Mouse (Mus musculus): ENCODE data around the gene Gm17581. TPM values are rescaled to one million over a fixed set of nuclear protein-coding genes. Genes with fewer than 3 reads are reported as not detected.
"Not testable (repeated sequence)": the region's sequence is repeated elsewhere in the genome, so short reads cannot be mapped to it uniquely, and the experiment has no call there.

Gene Gm17581
- not detected in 2 replicates for polyA plus RNA-seq (2015; fragmentation: Nextera tagmentation; extraction: Ambion mirVana)

GRCm38 (mm10) chr2:155735766-155736165 lies at the start of gene Gm17581:
Gene Gm17581 (minus strand): TSS chr2:155735866.
- not testable (repeated sequence) for H3K36me3 ChIP-seq; H3K9me3 ChIP-seq (replicated peaks); H3K27ac ChIP-seq; H3K4me2 ChIP-seq; H3K4me3 ChIP-seq (replicated peaks); H3K9ac ChIP-seq; ATAC-seq (replicated peaks; ENCODE audit: low FRiP score); H3K4me1 ChIP-seq; H3K27me3 ChIP-seq
- WGBS = 86% methylated on average over 5 of the region's 5 CpGs

- no peak overlapping the region for H3K4me3 ChIP-seq (replicated peaks)
- no peak overlapping the region for H3K27ac ChIP-seq
- H3K9me3 ChIP-seq (replicated peaks) = no peaks in the 10 kb centered on the region
- H3K27me3 ChIP-seq = 0 out of 2 replicates have a peak, but pooled peaks cover 1% of the 10 kb centered on the region
- H3K36me3 ChIP-seq = no peaks in the 10 kb centered on the region
- ATAC-seq (replicated peaks; ENCODE audit: low FRiP score) = no peak
- no peak overlapping the region for H3K9ac ChIP-seq
- H3K4me2 ChIP-seq = no peak overlapping the region
- WGBS = 76% methylated on average over 6 of the region's 6 CpGs
- H3K4me1 ChIP-seq = no peaks in the 10 kb centered on the region
Measured at GRCm38 (mm10) chr2:155784534-155784933, 48.9 kb upstream of the Gm17581 start.

- no peak overlapping the region for H3K27ac ChIP-seq
- no peaks in the 10 kb centered on the region for H3K36me3 ChIP-seq
- no peak overlapping the region for H3K4me3 ChIP-seq (replicated peaks)
- H3K4me2 ChIP-seq = no peak overlapping the region
- peaks cover 38% of the 10 kb centered on the region for H3K27me3 ChIP-seq
- peaks cover 9% of the 10 kb centered on the region for H3K4me1 ChIP-seq
- no peaks in the 10 kb centered on the region for H3K9me3 ChIP-seq (replicated peaks)
- no peak for ATAC-seq (replicated peaks; ENCODE audit: low FRiP score)
- WGBS = 87% methylated on average over 3 of the region's 3 CpGs
- no peak overlapping the region for H3K9ac ChIP-seq
Measured at GRCm38 (mm10) chr2:155779506-155779905, 43.8 kb upstream of the Gm17581 start.

GRCm38 (mm10) chr2:155779066-155779465 lies 43.4 kb upstream of the Gm17581 start:
- WGBS = 45% methylated on average over 6 of the region's 7 CpGs
- no peak overlapping the region for H3K4me3 ChIP-seq (replicated peaks)
- H3K36me3 ChIP-seq = no peaks in the 10 kb centered on the region
- ATAC-seq (replicated peaks; ENCODE audit: low FRiP score) = no peak
- no peak overlapping the region for H3K9ac ChIP-seq
- no peaks in the 10 kb centered on the region for H3K9me3 ChIP-seq (replicated peaks)
- peaks cover 43% of the 10 kb centered on the region for H3K27me3 ChIP-seq
- no peak overlapping the region for H3K27ac ChIP-seq
- H3K4me1 ChIP-seq = peaks cover 9% of the 10 kb centered on the region
- no peak overlapping the region for H3K4me2 ChIP-seq

- Histone ChIP-seq H3K9ac (no peak overlapping the region), H3K36me3 (no peaks in the 10 kb centered on the region), H3K27ac (no peak overlapping the region), H3K9me3 (replicated peaks) (no peaks in the 10 kb centered on the region), H3K4me1 (peaks cover 9% of the 10 kb centered on the region), H3K4me2 (no peak overlapping the region), H3K27me3 (peaks cover 52% of the 10 kb centered on the region), H3K4me3 (replicated peaks) (no peak overlapping the region)
- WGBS = 74% methylated on average over 6 of the region's 6 CpGs
- ATAC-seq (replicated peaks; ENCODE audit: low FRiP score) = no peak
Measured at GRCm38 (mm10) chr2:155778004-155778403, 42.3 kb upstream of the Gm17581 start.

- Histone ChIP-seq H3K9me3 (replicated peaks) (no peaks in the 10 kb centered on the region), H3K36me3 (no peaks in the 10 kb centered on the region), H3K9ac (no peak overlapping the region), H3K27ac (no peak overlapping the region), H3K4me2 (no peak overlapping the region), H3K27me3 (peaks cover 56% of the 10 kb centered on the region), H3K4me3 (replicated peaks) (no peak overlapping the region), H3K4me1 (peaks cover 9% of the 10 kb centered on the region)
- WGBS = 84% methylated on average over 4 of the region's 4 CpGs
- no peak for ATAC-seq (replicated peaks; ENCODE audit: low FRiP score)
Measured at GRCm38 (mm10) chr2:155777688-155777985, 42.0 kb upstream of the Gm17581 start.

- ATAC-seq (replicated peaks; ENCODE audit: low FRiP score) = no peak
- Histone ChIP-seq H3K27ac (no peak overlapping the region), H3K9ac (no peak overlapping the region), H3K4me3 (replicated peaks) (no peak overlapping the region), H3K36me3 (no peaks in the 10 kb centered on the region), H3K4me2 (no peak overlapping the region), H3K9me3 (replicated peaks) (no peaks in the 10 kb centered on the region), H3K27me3 (peaks cover 60% of the 10 kb centered on the region), H3K4me1 (peaks cover 9% of the 10 kb centered on the region)
- 62% methylated on average over 10 of the region's 10 CpGs for WGBS
Measured at GRCm38 (mm10) chr2:155776824-155777687, 41.4 kb upstream of the Gm17581 start.

GRCm38 (mm10) chr2:155775685-155776263 lies 40.1 kb upstream of the Gm17581 start:
- Histone ChIP-seq H3K9ac (no peak overlapping the region), H3K4me3 (replicated peaks) (peak overlapping the region; percentile 57), H3K4me1 (peaks cover 9% of the 10 kb centered on the region), H3K27ac (no peak overlapping the region), H3K36me3 (no peaks in the 10 kb centered on the region), H3K4me2 (peak overlapping the region; percentile 95), H3K9me3 (replicated peaks) (no peaks in the 10 kb centered on the region), H3K27me3 (peaks cover 65% of the 10 kb centered on the region)
- peak; percentile 90 for ATAC-seq (replicated peaks; ENCODE audit: low FRiP score)
- under 1% methylated on average over 43 of the region's 44 CpGs for WGBS

GRCm38 (mm10) chr2:155774927-155775684 lies 39.4 kb upstream of the Gm17581 start, which contains the start of gene Mmp24:
Gene Mmp24 (plus strand): TSS chr2:155775342.
- peaks cover 9% of the 10 kb centered on the region for H3K4me1 ChIP-seq
- H3K4me3 ChIP-seq (replicated peaks) = peak within 1 kb of the TSS; percentile 57
- H3K27me3 ChIP-seq = peaks cover 66% of the 10 kb centered on the region
- H3K4me2 ChIP-seq = peak within 1 kb of the TSS; percentile 95
- no peaks in the 10 kb centered on the region for H3K9me3 ChIP-seq (replicated peaks)
- H3K9ac ChIP-seq = no peak within 1 kb of the TSS
- H3K27ac ChIP-seq = no peak within 1 kb of the TSS
- H3K36me3 ChIP-seq = no peaks in the 10 kb centered on the region
- peak; percentile 58 for ATAC-seq (replicated peaks; ENCODE audit: low FRiP score)
- WGBS = 3% methylated on average over 58 of the region's 100 CpGs

GRCm38 (mm10) chr2:155774261-155774926 lies 38.7 kb upstream of the Gm17581 start:
- Histone ChIP-seq H3K27ac (no peak overlapping the region), H3K9ac (no peak overlapping the region), H3K4me3 (replicated peaks) (peak overlapping the region; percentile 57), H3K4me1 (peaks cover 9% of the 10 kb centered on the region), H3K36me3 (no peaks in the 10 kb centered on the region), H3K27me3 (peaks cover 72% of the 10 kb centered on the region), H3K4me2 (peak overlapping the region; percentile 95), H3K9me3 (replicated peaks) (no peaks in the 10 kb centered on the region)
- no peak for ATAC-seq (replicated peaks; ENCODE audit: low FRiP score)
- 55% methylated on average over 11 of the region's 11 CpGs for WGBS

- Histone ChIP-seq H3K9ac (no peak overlapping the region), H3K27me3 (peaks cover 77% of the 10 kb centered on the region), H3K4me3 (replicated peaks) (no peak overlapping the region), H3K4me2 (no peak overlapping the region), H3K27ac (no peak overlapping the region), H3K36me3 (no peaks in the 10 kb centered on the region), H3K4me1 (peaks cover 9% of the 10 kb centered on the region), H3K9me3 (replicated peaks) (no peaks in the 10 kb centered on the region)
- 83% methylated on average over 4 of the region's 4 CpGs for WGBS
- ATAC-seq (replicated peaks; ENCODE audit: low FRiP score) = no peak
Measured at GRCm38 (mm10) chr2:155773664-155774063, 38.0 kb upstream of the Gm17581 start.
